Mouse (Mus musculus) embryonic facial prominence, embryonic 15.5 days (tissue): ENCODE results near the gene Krt1. TPM values are rescaled to one million over a fixed set of nuclear protein-coding genes. Genes with fewer than 3 reads are reported as not detected.

Source experiments
- ATAC-seq: fragments of 200-750 bp; cut with Nextera tagmentation; 2 replicates; pipeline ENCODE4 v1.8.0; 2017; ENCODE audit warnings: low read depth, moderate TSS enrichment; ENCODE audit not compliant: insufficient number of reproducible peaks, low FRiP score, low TSS enrichment
- H3K27ac ChIP-seq: fragments of 300-500 bp; sonication (generic); replicated peaks from 2 replicates; pipeline ENCODE4 v1.5.1; 2015; ENCODE audit warnings: mild to moderate bottlenecking, inconsistent platforms
- H3K27me3 ChIP-seq: fragments of 300-500 bp; sonication (generic); 2 replicates; pipeline ENCODE4 v1.6.1; 2015; ENCODE audit warnings: inconsistent platforms
- H3K36me3 ChIP-seq: fragments of 300-500 bp; sonication (generic); 2 replicates; pipeline ENCODE4 v1.6.1; 2015; ENCODE audit warnings: mild to moderate bottlenecking, inconsistent platforms
- H3K4me1 ChIP-seq: fragments of 300-500 bp; sonication (generic); 2 replicates; pipeline ENCODE4 v1.6.1; 2015; ENCODE audit warnings: inconsistent platforms
- H3K4me2 ChIP-seq: fragments of 300-500 bp; sonication (generic); replicated peaks from 2 replicates; pipeline ENCODE4 v1.6.1; 2015; ENCODE audit warnings: mild to moderate bottlenecking, inconsistent platforms
- H3K4me3 ChIP-seq: fragments of 300-500 bp; sonication (generic); replicated peaks from 2 replicates; pipeline ENCODE4 v1.5.1; 2015; ENCODE audit warnings: mild to moderate bottlenecking, inconsistent platforms
- H3K9ac ChIP-seq: fragments of 300-500 bp; sonication (generic); 2 replicates; pipeline ENCODE4 v1.6.1; 2015; ENCODE audit warnings: inconsistent platforms
- H3K9me3 ChIP-seq: fragments of 300-500 bp; sonication (generic); replicated peaks from 2 replicates; pipeline ENCODE4 v1.6.1; 2016; ENCODE audit warnings: inconsistent platforms
- WGBS: fragments of 180-500 bp; shearing (Covaris S2); methylation state at CpG from one replicate; pipeline ENCODE4 v1.1.7; 2015; 5-methylcytosine and 5-hydroxymethylcytosine counted together
- polyA plus RNA-seq: library from polyadenylated mRNA; unstranded; fragments of >200 nt; fragmentation: Nextera tagmentation; extraction: Ambion mirVana; gene quantifications from 2 replicates; pipeline ENCODE4 v1.2.1, GENCODE M21; 2015

Gene Krt1
- 757 and 778 TPM in 2 replicates for polyA plus RNA-seq

- Histone ChIP-seq H3K36me3 (no peaks in the 10 kb centered on the region), H3K9me3 (no peaks in the 10 kb centered on the region), H3K4me3 (0 out of 2 replicates have a peak within 1 kb of the TSS, but pooled peaks have one; percentile 3), H3K4me1 (peaks cover 13% of the 10 kb centered on the region; the same call in 1 of the 2 replicates), H3K27me3 (peaks cover 6% of the 10 kb centered on the region), H3K4me2 (no peak within 1 kb of the TSS), H3K27ac (no peak within 1 kb of the TSS), H3K9ac (no peak within 1 kb of the TSS)
- ATAC-seq, result no peak
- 68% methylated on average over 6 of the region's 6 CpGs for WGBS
Observed at GRCm38 (mm10) chr15:101850694-101851093, at the start of gene Krt1. Krt1 (minus strand) TSS chr15:101850794.

DNA sequence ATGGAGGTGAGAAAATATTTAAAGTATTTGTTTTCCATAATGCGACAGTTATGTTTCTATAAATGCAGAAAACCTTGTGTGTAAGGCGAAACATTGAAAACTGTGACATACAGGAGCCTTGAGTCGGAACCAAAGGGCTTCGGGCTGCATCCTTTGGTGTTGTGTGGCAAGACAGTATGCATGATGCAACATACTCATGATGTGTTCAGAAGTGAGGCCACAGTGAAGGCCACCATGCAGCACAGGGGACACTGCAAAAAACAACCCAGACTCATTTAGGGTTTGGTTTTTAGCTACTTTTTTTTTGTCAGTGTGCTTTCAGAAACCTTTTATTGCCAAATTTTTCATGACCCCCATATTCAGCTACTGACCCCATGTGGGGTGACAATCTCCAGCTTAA lies 44.6 kb upstream of the Krt1 start:
- H3K27me3 ChIP-seq, result no peaks in the 10 kb centered on the region; the same call in 1 of the 2 replicates
- ATAC-seq, result no peak
- H3K9me3 ChIP-seq, result no peaks in the 10 kb centered on the region
- 93% methylated on average over 4 of the region's 4 CpGs for WGBS
- H3K4me2 ChIP-seq, result no peak overlapping the region
- no peaks in the 10 kb centered on the region for H3K36me3 ChIP-seq
- no peak overlapping the region for H3K4me3 ChIP-seq
- no peak overlapping the region for H3K9ac ChIP-seq
- H3K4me1 ChIP-seq, result no peaks in the 10 kb centered on the region
- H3K27ac ChIP-seq, result no peak overlapping the region

GRCm38 (mm10) chr15:101892820-101893219 lies 42.2 kb upstream of the Krt1 start, which contains the start of gene Krt76:
Krt76 (minus strand) TSS chr15:101892920.
- no peaks in the 10 kb centered on the region for H3K9me3 ChIP-seq
- ATAC-seq, result no peak
- H3K4me3 ChIP-seq, result no peak within 1 kb of the TSS

GRCm38 (mm10) chr15:101879776-101880175 lies 29.2 kb upstream of the Krt1 start:
- Histone ChIP-seq H3K4me3 (no peak overlapping the region), H3K4me1 (no peaks in the 10 kb centered on the region), H3K27me3 (peaks cover 3% of the 10 kb centered on the region; the same call in 1 of the 2 replicates), H3K4me2 (no peak overlapping the region), H3K27ac (no peak overlapping the region), H3K9ac (no peak overlapping the region), H3K36me3 (no peaks in the 10 kb centered on the region), H3K9me3 (no peaks in the 10 kb centered on the region)
- 23% methylated on average over 9 of the region's 11 CpGs for WGBS
- no peak for ATAC-seq

More at GRCm38 (mm10) chr15:101892820-101893219, 42.2 kb upstream of the Krt1 start, which contains the start of gene Krt76:
- Histone ChIP-seq H3K36me3 (no peaks in the 10 kb centered on the region), H3K27me3 (no peaks in the 10 kb centered on the region; the same call in 1 of the 2 replicates), H3K4me2 (no peak within 1 kb of the TSS), H3K27ac (no peak within 1 kb of the TSS), H3K4me1 (no peaks in the 10 kb centered on the region), H3K9ac (no peak within 1 kb of the TSS)
- 40% methylated on average over 4 of the region's 4 CpGs for WGBS

DNA sequence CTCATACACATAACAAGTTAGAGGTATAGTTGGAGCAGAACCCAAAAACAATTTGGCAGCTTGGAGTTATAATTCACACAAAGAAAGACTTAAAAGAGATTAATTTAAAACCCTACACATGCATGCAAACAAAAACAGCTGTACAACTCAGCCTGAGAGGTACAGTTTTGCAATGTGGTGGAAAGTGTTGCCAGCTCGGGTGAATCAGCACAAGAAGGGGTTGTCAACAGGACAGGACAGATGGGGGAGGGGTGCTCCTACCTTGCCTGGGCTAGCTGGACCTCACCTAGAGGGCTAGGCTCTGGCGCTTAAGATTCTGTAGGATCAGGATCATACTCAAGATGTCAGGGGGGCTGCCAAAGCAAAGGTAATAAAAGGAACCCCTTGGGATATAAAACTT lies 27.4 kb upstream of the Krt1 start:
- 52% methylated on average over 2 of the region's 2 CpGs for WGBS
- no peak for ATAC-seq
- Histone ChIP-seq H3K9me3 (no peaks in the 10 kb centered on the region), H3K4me3 (no peak overlapping the region), H3K27me3 (no peaks in the 10 kb centered on the region; the same call in 1 of the 2 replicates), H3K4me2 (no peak overlapping the region), H3K27ac (no peak overlapping the region), H3K4me1 (no peaks in the 10 kb centered on the region), H3K9ac (no peak overlapping the region), H3K36me3 (no peaks in the 10 kb centered on the region)

DNA sequence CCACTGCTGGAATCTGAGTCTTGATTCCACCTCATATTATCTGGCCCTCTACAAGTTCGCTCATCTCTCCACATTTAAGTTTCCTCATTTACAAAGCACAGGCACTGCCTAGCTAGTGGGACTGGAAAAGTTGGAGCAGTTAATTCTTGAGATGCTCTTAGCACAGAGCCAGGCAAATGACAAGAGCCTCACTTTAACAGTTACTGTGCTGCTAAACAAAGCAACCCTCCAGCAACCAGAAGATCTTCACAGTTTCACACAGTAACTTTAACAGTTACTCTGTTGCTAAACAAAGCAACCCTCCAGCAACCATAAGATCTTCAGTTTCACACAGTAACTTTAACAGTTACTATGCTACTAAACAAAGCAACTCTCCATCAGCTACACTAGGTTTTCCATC lies 23.8 kb upstream of the Krt1 start:
- no peaks in the 10 kb centered on the region for H3K4me1 ChIP-seq
- peaks cover 4% of the 10 kb centered on the region; the same call in 1 of the 2 replicates for H3K27me3 ChIP-seq
- no peaks in the 10 kb centered on the region for H3K36me3 ChIP-seq
- no peak overlapping the region for H3K4me3 ChIP-seq
- WGBS, result 69% methylated on average over 1 of the region's 1 CpGs
- no peak overlapping the region for H3K4me2 ChIP-seq
- H3K9ac ChIP-seq, result no peak overlapping the region
- no peaks in the 10 kb centered on the region for H3K9me3 ChIP-seq
- no peak overlapping the region for H3K27ac ChIP-seq
- ATAC-seq, result no peak

DNA sequence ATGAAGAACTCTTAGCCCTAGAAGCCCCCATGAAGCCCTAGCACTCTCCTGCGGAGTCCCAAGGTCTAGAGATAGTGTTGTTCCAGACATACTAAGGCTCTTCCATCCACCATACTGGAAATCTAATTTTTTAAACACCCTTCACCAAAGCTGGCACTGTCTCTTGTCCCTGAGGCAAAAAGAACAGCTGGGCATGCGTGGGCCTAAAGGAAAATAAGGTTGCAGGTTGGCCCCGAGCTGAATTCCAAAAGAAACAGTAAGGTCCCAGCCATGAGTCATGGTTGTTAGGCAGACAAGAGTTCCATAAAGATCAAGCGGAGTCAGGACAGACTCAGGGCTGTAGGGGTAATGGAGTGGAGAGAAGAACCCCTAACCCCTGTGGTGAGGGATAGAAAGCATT lies 22.6 kb upstream of the Krt1 start:
- Histone ChIP-seq H3K27me3 (peaks cover 7% of the 10 kb centered on the region; the same call in 1 of the 2 replicates), H3K4me1 (no peaks in the 10 kb centered on the region), H3K36me3 (no peaks in the 10 kb centered on the region), H3K4me2 (no peak overlapping the region), H3K9ac (no peak overlapping the region), H3K27ac (no peak overlapping the region), H3K9me3 (no peaks in the 10 kb centered on the region), H3K4me3 (no peak overlapping the region)
- no peak for ATAC-seq
- WGBS, result 55% methylated on average over 4 of the region's 4 CpGs

DNA sequence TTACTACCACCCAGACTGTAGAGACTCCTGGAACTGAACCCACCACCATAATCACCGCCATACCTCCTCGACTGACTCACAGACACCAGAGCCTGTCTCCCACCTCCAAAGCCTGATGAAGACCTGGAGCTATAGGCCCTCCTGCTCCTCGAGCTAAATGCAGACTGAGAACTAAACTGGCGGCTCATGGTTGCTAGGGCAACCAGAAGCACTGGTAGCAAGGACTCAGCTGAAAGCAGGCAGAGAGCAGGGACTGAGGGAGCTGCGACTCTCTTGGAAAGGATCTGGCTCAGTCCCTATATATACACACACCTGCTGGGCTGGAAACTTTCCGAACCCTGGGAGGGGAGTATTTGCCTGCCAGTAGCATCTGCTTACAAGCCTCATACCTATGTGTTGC lies 18.8 kb upstream of the Krt1 start, which contains the start of gene Krt77:
Gene Krt77, minus strand, starts transcription at position 275 of the 400 bp plus-strand sequence.
- no peak for ATAC-seq
- Histone ChIP-seq H3K4me2 (no peak within 1 kb of the TSS), H3K4me1 (no peaks in the 10 kb centered on the region), H3K27ac (no peak within 1 kb of the TSS), H3K27me3 (peaks cover 7% of the 10 kb centered on the region; the same call in 1 of the 2 replicates), H3K9me3 (no peaks in the 10 kb centered on the region), H3K4me3 (no peak within 1 kb of the TSS), H3K36me3 (no peaks in the 10 kb centered on the region), H3K9ac (no peak within 1 kb of the TSS)
- WGBS, result 26% methylated on average over 6 of the region's 6 CpGs

DNA sequence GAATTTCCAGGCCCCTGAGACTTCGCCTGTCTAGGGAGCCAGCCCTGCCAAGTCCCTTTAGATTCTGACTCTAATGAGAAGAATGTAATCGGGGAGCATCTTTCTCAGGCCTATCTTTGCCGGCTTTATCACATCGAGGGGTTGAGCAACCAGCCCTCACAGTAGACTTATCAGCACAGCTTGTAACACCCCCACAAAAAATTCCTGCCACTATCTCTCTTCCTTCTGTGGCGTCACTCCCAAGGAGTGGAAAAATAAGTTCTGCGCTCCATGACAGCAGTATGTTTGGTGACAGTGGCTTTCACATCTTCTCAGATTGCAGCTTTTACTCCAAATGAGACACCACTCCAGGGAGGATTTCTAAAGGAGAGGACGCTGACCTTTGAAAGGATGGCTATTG lies 16.2 kb upstream of the Krt1 start:
- H3K4me2 ChIP-seq, result no peak overlapping the region
- H3K36me3 ChIP-seq, result no peaks in the 10 kb centered on the region
- no peak for ATAC-seq
- H3K4me1 ChIP-seq, result no peaks in the 10 kb centered on the region
- peaks cover 8% of the 10 kb centered on the region for H3K27me3 ChIP-seq
- 74% methylated on average over 7 of the region's 7 CpGs for WGBS
- no peak overlapping the region for H3K27ac ChIP-seq
- H3K9me3 ChIP-seq, result no peaks in the 10 kb centered on the region
- no peak overlapping the region for H3K4me3 ChIP-seq
- no peak overlapping the region for H3K9ac ChIP-seq

- no peaks in the 10 kb centered on the region for H3K36me3 ChIP-seq
- H3K27me3 ChIP-seq, result peaks cover 27% of the 10 kb centered on the region
- peak overlapping the region; percentile 84; the same call in 1 of the 2 replicates for H3K4me2 ChIP-seq
- WGBS, result 56% methylated on average over 13 of the region's 13 CpGs
- H3K9ac ChIP-seq, result no peak overlapping the region
- no peaks in the 10 kb centered on the region for H3K9me3 ChIP-seq
- no peak for ATAC-seq
- peak overlapping the region; percentile 44 for H3K4me3 ChIP-seq
- H3K4me1 ChIP-seq, result peaks cover 20% of the 10 kb centered on the region
- no peak overlapping the region for H3K27ac ChIP-seq
Observed at GRCm38 (mm10) chr15:101860421-101861130, 10.0 kb upstream of the Krt1 start.

DNA sequence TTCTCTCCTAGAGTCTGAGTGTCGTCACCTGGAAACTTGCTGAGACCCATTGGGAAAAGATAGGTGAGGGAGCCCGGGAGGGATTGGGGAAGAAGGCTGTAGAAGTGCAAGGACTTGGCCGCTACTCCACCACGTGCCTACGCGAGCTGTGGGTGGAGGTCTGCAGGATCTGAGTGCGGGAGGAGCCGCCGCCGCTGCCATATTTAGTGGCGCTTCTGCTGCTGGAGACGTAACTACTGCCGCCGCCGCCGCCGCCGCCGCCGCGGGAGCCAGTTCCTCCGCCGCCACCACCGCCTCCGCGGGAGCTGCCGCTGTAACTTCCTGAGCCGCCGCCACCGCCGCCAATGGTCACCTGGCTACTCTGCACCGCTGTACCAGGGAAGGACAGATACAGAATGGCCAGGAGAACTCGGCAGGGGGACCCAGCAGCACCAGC lies 9.2 kb upstream of the Krt1 start:
- Histone ChIP-seq H3K4me2 (peak overlapping the region; percentile 84), H3K4me3 (peak overlapping the region; percentile 44), H3K27me3 (peaks cover 32% of the 10 kb centered on the region), H3K9me3 (no peaks in the 10 kb centered on the region), H3K36me3 (no peaks in the 10 kb centered on the region), H3K9ac (peak overlapping the region; percentile 26; the same call in 1 of the 2 replicates), H3K4me1 (peaks cover 25% of the 10 kb centered on the region), H3K27ac (peak overlapping the region; percentile 68)
- 0% methylated on average over 33 of the region's 33 CpGs for WGBS
- ATAC-seq, result no peak
